Mouse (Mus musculus) adipose tissue, adult 10 weeks (tissue): Measurements from ENCODE around the gene Inppl1. TPM values are rescaled to one million over a fixed set of nuclear protein-coding genes. Genes with fewer than 3 reads are reported as not detected.

Experiments used
- polyA plus RNA-seq: library from polyadenylated mRNA; stranded (reverse); fragments of 350-450 nt; fragmentation: Illumina TruSeq; extraction: RNeasy Lipid Tissue Mini Kit (QIAGEN cat#74804); gene quantifications from one replicate; pipeline ENCODE4 v1.2.3, GENCODE M21; 2014; ENCODE audit warnings: low read depth, low replicate concordance

Inppl1 gene
- polyA plus RNA-seq, result 45.5 TPM

GRCm38 (mm10) chr7:101837606-101838471 is at the start of gene Inppl1:
Gene Inppl1 (minus strand): TSS chr7:101838229.

GRCm38 (mm10) chr7:101870629-101871028 is 32.6 kb upstream of the Inppl1 start, which contains the start of gene Folr1:
Gene Folr1 (minus strand): TSS chr7:101870788.

GRCm38 (mm10) chr7:101863415-101863814 is 25.4 kb upstream of the Inppl1 start, which contains the start of gene Anapc15:
Gene Anapc15 (plus strand): TSS chr7:101863715.

GRCm38 (mm10) chr7:101857094-101857493 is 19.1 kb upstream of the Inppl1 start, which contains the start of gene Folr2:
Gene Folr2 (minus strand): TSS chr7:101857194.

GRCm38 (mm10) chr7:101817861-101818401 is 20.1 kb downstream of the Inppl1 start, which contains the start of gene Phox2a:
Gene Phox2a (plus strand): TSS chr7:101818313.

Other genes starting within 250 kb of the Inppl1 start
- 54.5 TPM for gene Clpb, start 174.6 kb downstream of the Inppl1 start, polyA plus RNA-seq
- not detected for gene Phox2a, start 19.9 kb downstream of the Inppl1 start, polyA plus RNA-seq
- gene Folr2, start 19.0 kb upstream of the Inppl1 start, polyA plus RNA-seq, result 58.4 TPM
- gene Anapc15, start 25.5 kb upstream of the Inppl1 start, polyA plus RNA-seq, result 26.5 TPM
- 41.9 TPM for gene Folr1, start 32.6 kb upstream of the Inppl1 start, polyA plus RNA-seq
- 159 TPM for gene Lamtor1, start 67.7 kb upstream of the Inppl1 start, polyA plus RNA-seq
- 0.65 TPM for gene Tomt, start 68.1 kb upstream of the Inppl1 start, polyA plus RNA-seq
- gene Lrrc51, start 95.7 kb upstream of the Inppl1 start, polyA plus RNA-seq, result 58.8 TPM
- 93.3 TPM for gene Numa1, start 95.9 kb upstream of the Inppl1 start, polyA plus RNA-seq
- gene Il18bp, start 180.5 kb upstream of the Inppl1 start, polyA plus RNA-seq, result 9.5 TPM
- 26.7 TPM for gene Rnf121, start 227.2 kb upstream of the Inppl1 start, polyA plus RNA-seq
- gene Xndc1, start 227.3 kb upstream of the Inppl1 start, polyA plus RNA-seq, result 17.4 TPM
- gene Xntrpc, start 227.5 kb upstream of the Inppl1 start, polyA plus RNA-seq, result 0.87 TPM
- 1.0 TPM for gene Trpc2, start 244.9 kb upstream of the Inppl1 start, polyA plus RNA-seq